Mouse (Mus musculus) myocyte (in vitro differentiated cells): ENCODE data around the gene Bicc1. TPM values are rescaled to one million over a fixed set of nuclear protein-coding genes. Genes with fewer than 3 reads are reported as not detected.

Experiments used
- H3K27me3 ChIP-seq: one replicate; pipeline ENCODE4 v1.6.1; 2011; ENCODE audit not compliant: control insufficient read depth, insufficient read depth, insufficient read length
- H3K36me3 ChIP-seq: one replicate; pipeline ENCODE4 v1.6.1; 2011; ENCODE audit not compliant: control insufficient read depth, insufficient read depth
- H3K4me2 ChIP-seq: one replicate; pipeline ENCODE4 v1.6.1; 2011; ENCODE audit warnings: low read depth, control low read depth
- H3K4me3 ChIP-seq: one replicate; pipeline ENCODE4 v1.5.1; 2011; ENCODE audit warnings: mild to moderate bottlenecking, control low read depth, moderate library complexity
- H3K79me2 ChIP-seq: one replicate; pipeline ENCODE4 v1.6.1; 2011; ENCODE audit not compliant: control insufficient read depth, insufficient read depth
- H3ac ChIP-seq: one replicate; pipeline ENCODE4 v1.6.1; 2011; ENCODE audit not compliant: control insufficient read depth, insufficient read length
- CEBPB ChIP-seq: IDR thresholded peaks from 2 replicates; pipeline ENCODE4 v1.6.1; 2011; ENCODE audit warnings: mild to moderate bottlenecking, moderate library complexity; ENCODE audit not compliant: poor library complexity, insufficient read depth, severe bottlenecking
- E2F4 ChIP-seq: IDR thresholded peaks from one replicate; pipeline ENCODE4 v1.6.1; 2011; ENCODE audit warnings: mild to moderate bottlenecking, control low read depth, moderate library complexity; ENCODE audit not compliant: insufficient read depth
- MAX ChIP-seq: IDR thresholded peaks from one replicate; pipeline ENCODE4 v1.6.1; 2011; ENCODE audit warnings: low read depth, mild to moderate bottlenecking, control low read depth
- MYOD1 ChIP-seq, 3 experiments: IDR thresholded peaks; one replicate each; pipeline ENCODE4 v1.6.1; 2011; ENCODE audit warnings: control low read depth in 2 of 3, low read depth in 2 of 3, mild to moderate bottlenecking in 2 of 3, moderate library complexity in 1 of 3; ENCODE audit not compliant: insufficient read length in 2 of 3, control insufficient read depth in 1 of 3
- MYOG ChIP-seq, 3 experiments: IDR thresholded peaks; one replicate each; pipeline ENCODE4 v1.6.1; 2011; ENCODE audit warnings: control low read depth in 2 of 3, low read depth in 2 of 3, mild to moderate bottlenecking in 2 of 3; ENCODE audit not compliant: insufficient read length in 2 of 3, control insufficient read depth in 1 of 3, insufficient read depth in 1 of 3
- POLR2A ChIP-seq: IDR thresholded peaks from one replicate; pipeline ENCODE4 v1.6.1; 2011; ENCODE audit warnings: low read depth, mild to moderate bottlenecking, control low read depth, moderate library complexity; ENCODE audit not compliant: insufficient read length
- POLR2AphosphoS2 ChIP-seq: IDR thresholded peaks from one replicate; pipeline ENCODE4 v1.6.1; 2011; ENCODE audit warnings: low read depth, control low read depth; ENCODE audit not compliant: insufficient read length
- REST ChIP-seq: IDR thresholded peaks from one replicate; pipeline ENCODE4 v1.6.1; 2011; ENCODE audit warnings: mild to moderate bottlenecking, control low read depth, moderate library complexity; ENCODE audit not compliant: insufficient read depth, insufficient read length
- SRF ChIP-seq: IDR thresholded peaks from one replicate; pipeline ENCODE4 v1.6.1; 2011; ENCODE audit warnings: low read depth; ENCODE audit not compliant: control insufficient read depth, insufficient read length
- TCF12 ChIP-seq: IDR thresholded peaks from one replicate; pipeline ENCODE4 v1.6.1; 2011; ENCODE audit warnings: mild to moderate bottlenecking, control low read depth; ENCODE audit not compliant: poor library complexity, insufficient read depth, severe bottlenecking
- TCF3 ChIP-seq: IDR thresholded peaks from one replicate; pipeline ENCODE4 v1.6.1; 2011; ENCODE audit warnings: low read depth, control low read depth; ENCODE audit not compliant: insufficient read length
- USF1 ChIP-seq: IDR thresholded peaks from one replicate; pipeline ENCODE4 v1.6.1; 2011; ENCODE audit warnings: low read depth, mild to moderate bottlenecking, control low read depth, moderate library complexity
- polyA plus RNA-seq: library from polyadenylated mRNA; unstranded; fragments of >200 nt; fragmentation: generic; extraction: Trizol; gene quantifications from one replicate; pipeline ENCODE4 v1.2.1, GENCODE M21; 2012; ENCODE audit warnings: missing spikeins

Bicc1 gene
- polyA plus RNA-seq, 1 experiment = 4.6 TPM

DNA sequence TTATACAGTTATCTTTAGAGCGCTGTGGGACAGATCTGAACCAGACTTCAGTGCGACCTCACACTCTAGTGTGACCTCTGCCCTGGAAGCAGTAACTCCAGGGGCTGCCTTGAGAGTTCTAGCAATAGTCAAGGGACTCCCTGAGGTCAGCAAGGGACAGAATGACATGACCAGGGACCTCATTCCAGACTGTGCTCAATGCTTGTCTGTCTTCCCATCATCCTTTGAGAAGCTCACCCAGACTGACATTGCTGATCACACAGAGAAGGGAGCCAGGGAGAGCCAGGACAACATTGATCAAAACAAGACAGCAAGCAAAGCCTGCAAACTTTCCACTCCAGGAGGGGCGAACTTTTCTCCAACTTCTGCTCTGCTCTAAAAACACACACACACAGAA lies 38.7 kb downstream of the Bicc1 start:
- H3K27me3 ChIP-seq = no peaks in the 10 kb centered on the region
- H3K4me2 ChIP-seq = no peak overlapping the region
- no peak overlapping the region for H3K4me3 ChIP-seq
- TF ChIP-seq MYOG (IDR thresholded peaks at IDR 0.05; ENCODE audit: control insufficient read depth in 1 of 3, insufficient read depth in 1 of 3, insufficient read length in 2 of 3, low read depth in 2 of 3) (no peak), TCF3 (no peak), E2F4 (no peak), SRF (no peak), MAX (no peak), POLR2A (no peak), POLR2AphosphoS2 (no peak), TCF12 (no peak), CEBPB (no peak), MYOD1 (IDR thresholded peaks at IDR 0.05; ENCODE audit: control insufficient read depth in 1 of 3, insufficient read length in 2 of 3, low read depth in 2 of 3) (no peak), USF1 (no peak), REST (no peak)
- H3K36me3 ChIP-seq = no peaks in the 10 kb centered on the region
- H3ac ChIP-seq = no peak overlapping the region
- no peaks in the 10 kb centered on the region for H3K79me2 ChIP-seq

DNA sequence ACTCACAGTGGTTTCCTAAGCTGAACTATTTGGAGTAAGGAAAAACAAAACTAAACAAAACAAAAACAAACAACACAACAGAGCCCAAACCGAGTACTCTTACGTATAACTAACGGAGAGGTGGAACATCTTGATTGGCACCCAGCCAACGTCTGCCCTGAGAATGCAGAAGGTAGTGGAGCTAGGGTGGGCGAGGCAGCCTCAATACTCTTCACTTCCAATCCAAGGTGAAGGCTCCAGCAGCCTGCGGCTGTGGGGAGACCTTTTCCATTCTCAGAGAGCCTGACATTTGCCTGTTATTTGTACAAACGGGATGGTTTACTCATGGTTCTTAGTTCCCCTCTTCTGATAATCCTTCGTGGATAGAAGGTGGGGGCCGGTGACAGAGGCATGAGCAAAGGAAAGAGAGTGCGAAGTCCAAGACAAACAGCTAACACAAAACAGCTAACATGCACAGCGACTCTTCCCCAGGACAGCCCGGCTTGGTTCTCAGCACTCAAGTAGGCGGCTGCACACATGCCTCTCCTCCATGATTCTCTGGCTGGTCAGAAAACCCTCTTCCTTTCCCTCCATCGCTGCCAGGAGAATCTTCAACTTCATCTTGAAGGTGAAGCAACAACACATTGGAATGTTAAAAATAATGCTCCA lies 39.3 kb downstream of the Bicc1 start:
- Histone ChIP-seq H3ac (no peak overlapping the region), H3K4me3 (no peak overlapping the region), H3K79me2 (no peaks in the 10 kb centered on the region), H3K36me3 (no peaks in the 10 kb centered on the region), H3K27me3 (no peaks in the 10 kb centered on the region), H3K4me2 (no peak overlapping the region)
- no peak for TF ChIP-seq E2F4
- TF ChIP-seq CEBPB = no peak
- no peak for TF ChIP-seq REST
- TF ChIP-seq SRF = no peak
- no peak for TF ChIP-seq MAX
- no peak for TF ChIP-seq USF1
- no peak for TF ChIP-seq TCF3
- no peak for TF ChIP-seq MYOD1 (IDR thresholded peaks at IDR 0.05; ENCODE audit: control insufficient read depth in 1 of 3, insufficient read length in 2 of 3, low read depth in 2 of 3)
- TF ChIP-seq TCF12 = no peak
- no peak for TF ChIP-seq POLR2A
- no peak for TF ChIP-seq POLR2AphosphoS2
- no peak for TF ChIP-seq MYOG (IDR thresholded peaks at IDR 0.05; ENCODE audit: control insufficient read depth in 1 of 3, insufficient read depth in 1 of 3, insufficient read length in 2 of 3, low read depth in 2 of 3)

- TF ChIP-seq E2F4 (no peak), POLR2AphosphoS2 (no peak), REST (no peak), CEBPB (no peak), TCF3 (no peak), SRF (no peak), POLR2A (no peak), MYOG (IDR thresholded peaks at IDR 0.05; ENCODE audit: control insufficient read depth in 1 of 3, insufficient read depth in 1 of 3, insufficient read length in 2 of 3, low read depth in 2 of 3) (no peak), MYOD1 (IDR thresholded peaks at IDR 0.05; ENCODE audit: control insufficient read depth in 1 of 3, insufficient read length in 2 of 3, low read depth in 2 of 3) (no peak), MAX (no peak), USF1 (no peak), TCF12 (no peak)
- peak overlapping the region; percentile 44 for H3K4me2 ChIP-seq
- no peak overlapping the region for H3ac ChIP-seq
- H3K4me3 ChIP-seq = no peak overlapping the region
- H3K79me2 ChIP-seq = no peaks in the 10 kb centered on the region
- no peaks in the 10 kb centered on the region for H3K36me3 ChIP-seq
- no peaks in the 10 kb centered on the region for H3K27me3 ChIP-seq
Observed at GRCm38 (mm10) chr10:71119120-71119847, 40.2 kb downstream of the Bicc1 start.

DNA sequence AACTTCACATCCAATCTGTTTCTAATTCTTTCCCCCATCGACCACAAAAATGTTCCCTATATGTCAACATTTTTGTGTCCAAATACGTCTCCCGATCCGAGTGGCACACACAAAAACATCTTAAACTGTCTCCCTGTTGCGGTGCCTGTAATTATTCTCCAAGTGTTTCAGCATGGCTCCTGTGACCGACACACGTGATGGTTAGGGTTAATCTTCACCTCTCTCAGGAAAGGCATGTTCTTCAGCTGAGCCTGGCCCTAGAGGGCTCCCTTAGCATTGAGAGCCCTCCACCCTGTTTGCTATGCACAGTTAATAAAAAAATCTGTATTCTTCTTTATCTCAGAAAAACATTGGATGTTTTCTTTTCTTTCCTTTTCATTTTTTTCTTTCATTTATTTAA lies 41.7 kb downstream of the Bicc1 start:
- Histone ChIP-seq H3K27me3 (no peaks in the 10 kb centered on the region), H3K4me2 (no peak overlapping the region), H3K79me2 (no peaks in the 10 kb centered on the region), H3K4me3 (no peak overlapping the region), H3K36me3 (no peaks in the 10 kb centered on the region), H3ac (no peak overlapping the region)
- TF ChIP-seq USF1 (no peak), POLR2AphosphoS2 (no peak), SRF (no peak), TCF12 (no peak), CEBPB (no peak), E2F4 (no peak), MYOD1 (IDR thresholded peaks at IDR 0.05; ENCODE audit: control insufficient read depth in 1 of 3, insufficient read length in 2 of 3, low read depth in 2 of 3) (no peak), POLR2A (no peak), TCF3 (no peak), MAX (no peak)
